Mouse (Mus musculus) brown adipose tissue, adult 24 weeks (tissue): ENCODE data around the gene F2. TPM values are rescaled to one million over a fixed set of nuclear protein-coding genes. Genes with fewer than 3 reads are reported as not detected.

Source experiments
- polyA plus RNA-seq: library from polyadenylated mRNA; stranded (reverse); fragments of >200 nt; gene quantifications from 2 replicates; pipeline ENCODE4 v1.2.4, GENCODE M21; 2012; ENCODE audit not compliant: missing spikeins, insufficient read depth, insufficient read length

The F2 gene
- polyA plus RNA-seq, 1 experiment, result not detected

Other genes with a start within 250 kb of the F2 start
- 4.4 and 12.6 TPM in 2 replicates for gene 1110051M20Rik, start 191.7 kb downstream of the F2 start, polyA plus RNA-seq
- gene Lrp4, start 178.9 kb downstream of the F2 start, polyA plus RNA-seq, result 0.48 and 0.63 TPM in 2 replicates
- 13.8 and 16.6 TPM in 2 replicates for gene Ckap5, start 109.7 kb downstream of the F2 start, polyA plus RNA-seq
- 2.2 and 5.6 TPM in 2 replicates for gene Zfp408, start 13.4 kb upstream of the F2 start, polyA plus RNA-seq
- gene Arhgap1, start 13.4 kb upstream of the F2 start, polyA plus RNA-seq, result 20.0 and 38.1 TPM in 2 replicates
- gene Atg13, start 74.2 kb upstream of the F2 start, polyA plus RNA-seq, result 19.4 and 19.5 TPM in 2 replicates
- 4.4 and 7.8 TPM in 2 replicates for gene Harbi1, start 74.4 kb upstream of the F2 start, polyA plus RNA-seq
- 6.9 and 8.1 TPM in 2 replicates for gene Ambra1, start 93.7 kb upstream of the F2 start, polyA plus RNA-seq